In genomic region chr17:64330885-64331284, GRCm38 (mm10) we compare ENCODE assay signal across 10 mouse cellular contexts. TPM values are rescaled to one million over a fixed set of nuclear protein-coding genes. Genes with fewer than 3 reads are reported as not detected.
DNase-seq lines count a peak whose midpoint lies in the region; ATAC-seq and TF ChIP-seq lines count a peak whose summit lies in the region.
"Had no signal": no experiment of that assay in that cellular context is flagged by ENCODE, and none has a peak within 500 bp of the region (broad histone marks: within the 10 kb centered on the region; RNA-seq: fewer than 3 reads in every experiment).

No protein-coding gene starts in this region.

- peak overlapping the region; percentile 49 for H3K4me2 ChIP-seq in limb, embryonic 14.5 days (replicated peaks; ENCODE audit: low read depth, low read length, severe bottlenecking)
- peak overlapping the region; percentile 56 for H3K4me2 ChIP-seq in stomach, embryonic 15.5 days

- no peaks in the 10 kb centered on the region for H3K9me3 ChIP-seq in erythroblast, embryonic 14.5 days (ENCODE audit: control insufficient read depth, low read length)
- no peaks in the 10 kb centered on the region for H3K9me3 ChIP-seq in limb, embryonic 14.5 days (ENCODE audit: control insufficient read depth, low read length)
- H3K9me3 ChIP-seq in stomach, embryonic 15.5 days, result no peaks in the 10 kb centered on the region

- TF ChIP-seq POLR2A in spleen, adult 2 months (IDR thresholded peaks at IDR 0.05; ENCODE audit: low read depth, low read length), result no peak
- TF ChIP-seq POLR2A in limb, embryonic 14.5 days (IDR thresholded peaks at IDR 0.05; ENCODE audit: borderline replicate concordance, extremely low read depth, insufficient read depth, insufficient read length), result no peak

- ATAC-seq in erythroblast, adult 5-6 weeks (replicated peaks; ENCODE audit: low FRiP score, poor library complexity, severe bottlenecking), result no peak
- ATAC-seq in limb, embryonic 14.5 days (ENCODE audit: low FRiP score, low read depth), result no peak
- ATAC-seq in stomach, embryonic 15.5 days (ENCODE audit: insufficient read depth, low FRiP score, low read depth), result no peak

- intact Hi-C loops in left cerebral cortex, postnatal 25 days (cut with DNase I), result no loop called here

- H3K36me3 ChIP-seq in erythroblast, embryonic 14.5 days (ENCODE audit: control insufficient read depth), result peaks cover 8% of the 10 kb centered on the region
- no peaks in the 10 kb centered on the region for H3K36me3 ChIP-seq in spleen, adult 2 months (ENCODE audit: control insufficient read depth, insufficient read depth, low read length)
- 0 out of 2 replicates have a peak, but pooled peaks cover 3% of the 10 kb centered on the region for H3K36me3 ChIP-seq in limb, embryonic 14.5 days (ENCODE audit: control insufficient read depth, insufficient read depth, low read length)
- no peaks in the 10 kb centered on the region for H3K36me3 ChIP-seq in stomach, embryonic 15.5 days

- no peak for TF ChIP-seq CTCF in spleen, adult 2 months (IDR thresholded peaks at IDR 0.05; ENCODE audit: extremely low read depth, insufficient read depth, insufficient read length, insufficient replicate concordance)

- WGBS in spleen, adult 2 months, result 22% methylated on average over 8 of the region's 8 CpGs
- WGBS in limb, embryonic 14.5 days, result 18% methylated on average over 8 of the region's 8 CpGs
- 17% methylated on average over 8 of the region's 8 CpGs for WGBS in stomach, embryonic 15.5 days

- H3K9ac ChIP-seq in limb, embryonic 14.5 days (ENCODE audit: low read depth, low read length, severe bottlenecking), result peak overlapping the region; percentile 95
- H3K9ac ChIP-seq in stomach, embryonic 15.5 days, result peak overlapping the region; percentile 92

- DNase-seq in spleen, adult 2 months (ENCODE audit: low read depth in 1 of 2, low spot score in 2 of 2), result no peak
- no peak for DNase-seq in spleen, postnatal 10 days (ENCODE audit: low spot score in 2 of 2)
- no peak for DNase-seq in limb, embryonic 14.5 days (ENCODE audit: low spot score)
- no peak for DNase-seq in layer of hippocampus, postnatal 10 days (ENCODE audit: low spot score in 2 of 2)
- no peak for DNase-seq in left cerebral cortex, postnatal 25 days (ENCODE audit: low spot score in 2 of 2)
- DNase-seq: cerebellum, adult 11 months; lung, postnatal 4 days had no signal

- H3K4me1 ChIP-seq in erythroblast, embryonic 14.5 days (ENCODE audit: control insufficient read depth), result peaks cover 21% of the 10 kb centered on the region
- peaks cover 6% of the 10 kb centered on the region for H3K4me1 ChIP-seq in spleen, adult 2 months (ENCODE audit: control insufficient read depth, insufficient read depth, insufficient read length)
- H3K4me1 ChIP-seq in limb, embryonic 14.5 days (ENCODE audit: control insufficient read depth, insufficient read depth, low read length), result peaks cover 9% of the 10 kb centered on the region
- H3K4me1 ChIP-seq in stomach, embryonic 15.5 days, result peaks cover 3% of the 10 kb centered on the region; the same call in 1 of the 2 replicates

- H3K4me3 ChIP-seq in erythroblast, embryonic 14.5 days (replicated peaks), result peak overlapping the region; percentile 97
- peak overlapping the region; percentile 93 for H3K4me3 ChIP-seq in spleen, adult 2 months (ENCODE audit: extremely low read depth, insufficient read depth, insufficient read length)
- H3K4me3 ChIP-seq in limb, embryonic 14.5 days (replicated peaks; ENCODE audit: low read length), result peak overlapping the region; percentile 98
- H3K4me3 ChIP-seq in stomach, embryonic 15.5 days (replicated peaks), result peak overlapping the region; percentile 99

- H3K27ac ChIP-seq in spleen, adult 2 months (ENCODE audit: insufficient read depth, low read length), result peak overlapping the region; percentile 80; the same call in 1 of the 2 replicates
- peak overlapping the region; percentile 98 for H3K27ac ChIP-seq in limb, embryonic 14.5 days (replicated peaks; ENCODE audit: low read depth, low read length)
- peak overlapping the region; percentile 99 for H3K27ac ChIP-seq in stomach, embryonic 15.5 days

- no peaks in the 10 kb centered on the region for H3K27me3 ChIP-seq in erythroblast, embryonic 14.5 days (ENCODE audit: control insufficient read depth)
- no peaks in the 10 kb centered on the region for H3K27me3 ChIP-seq in spleen, adult 2 months (ENCODE audit: control insufficient read depth, insufficient read depth, low read length)
- no peaks in the 10 kb centered on the region for H3K27me3 ChIP-seq in limb, embryonic 14.5 days (ENCODE audit: control insufficient read depth, insufficient read depth, low read length)
- no peaks in the 10 kb centered on the region for H3K27me3 ChIP-seq in stomach, embryonic 15.5 days (replicated peaks)

RNA-seq across cellular contexts. Expression of gene Pja2, which starts 0.8 kb away (rescaled TPM):
- 0.03 and 0.12 TPM in 2 replicates for polyA plus RNA-seq in erythroblast, embryonic 14.5 days (2012)
- total RNA-seq in erythroblast, adult 5-6 weeks (2015; ENCODE audit: low replicate concordance), result 4.4 and 8.6 TPM in 2 replicates
- total RNA-seq in erythroblast, adult 5-6 weeks (2017; ENCODE audit: low replicate concordance), result 8.2 and 9.9 TPM in 2 replicates
- 5.0 and 5.8 TPM in 2 replicates for polyA plus RNA-seq in spleen, adult 2 months (2012; rRNA removed)
- polyA plus RNA-seq in limb, embryonic 14.5 days (2012; rRNA removed), result 47.9 and 48.5 TPM in 2 replicates
- polyA plus RNA-seq in limb, embryonic 14.5 days (2014; fragmentation: Nextera tagmentation; extraction: Ambion mirVana), result 82.3 and 87.9 TPM in 2 replicates
- polyA plus RNA-seq in stomach, embryonic 15.5 days (2015; fragmentation: Nextera tagmentation; extraction: Ambion mirVana), result 67.4 and 68.6 TPM in 2 replicates
- total RNA-seq in layer of hippocampus, postnatal 10 days (2021), result 100 to 1,000 TPM; 346 to 360 TPM
- 100 to 1,000 TPM; 434 to 438 TPM for total RNA-seq in left cerebral cortex, postnatal 25 days (2021)
